Mouse (Mus musculus) E14TG2a.4 (cell line): Measurements from ENCODE around the gene Serpina6.

Experiments used
- H3K27me3 ChIP-seq: 2 replicates; pipeline ENCODE4 v1.6.1; 2014; ENCODE audit warnings: low read length, control low read depth; ENCODE audit not compliant: insufficient read depth
- H3K36me3 ChIP-seq: 2 replicates; pipeline ENCODE4 v1.6.1; 2014; ENCODE audit warnings: low read length, control low read depth; ENCODE audit not compliant: insufficient read depth
- H3K4me1 ChIP-seq: replicated peaks from 2 replicates; pipeline ENCODE4 v1.6.1; 2014; ENCODE audit warnings: low read depth, low read length, control low read depth
- H3K4me3 ChIP-seq: replicated peaks from 2 replicates; pipeline ENCODE4 v1.5.1; 2014; ENCODE audit warnings: mild to moderate bottlenecking, low read length
- H3K9me3 ChIP-seq: 2 replicates; pipeline ENCODE4 v1.6.1; 2014; ENCODE audit warnings: low read length, control low read depth
- CTCF ChIP-seq: conservative IDR thresholded peaks from 2 replicates; pipeline ENCODE4 v1.5.1; 2014; ENCODE audit warnings: low read length
- NANOG ChIP-seq: IDR thresholded peaks from 2 replicates; pipeline ENCODE4 v1.6.1; 2014; ENCODE audit warnings: borderline replicate concordance, low read length, mixed read lengths
- POU5F1 ChIP-seq: IDR thresholded peaks from 2 replicates; pipeline ENCODE4 v1.6.1; 2014; ENCODE audit warnings: low read length, borderline replicate concordance

Serpina6 gene

GRCm38 (mm10) chr12:103643336-103643735 lies 13.7 kb downstream of the Serpina6 start:
- Histone ChIP-seq H3K9me3 (no peaks in the 10 kb centered on the region), H3K4me3 (no peak overlapping the region), H3K27me3 (no peaks in the 10 kb centered on the region), H3K36me3 (no peaks in the 10 kb centered on the region), H3K4me1 (no peaks in the 10 kb centered on the region)
- TF ChIP-seq POU5F1 (no peak), CTCF (peak; percentile 100), NANOG (no peak)

- H3K27me3 ChIP-seq, result no peaks in the 10 kb centered on the region
- H3K4me1 ChIP-seq, result no peaks in the 10 kb centered on the region
- no peaks in the 10 kb centered on the region for H3K9me3 ChIP-seq
- TF ChIP-seq NANOG (no peak), CTCF (no peak), POU5F1 (no peak)
- no peak overlapping the region for H3K4me3 ChIP-seq
- H3K36me3 ChIP-seq, result no peaks in the 10 kb centered on the region
These were observed 21.2 kb downstream of the Serpina6 start for GRCm38 (mm10) chr12:103635846-103636245.

GRCm38 (mm10) chr12:103634430-103634829 lies 22.6 kb downstream of the Serpina6 start:
- Histone ChIP-seq H3K4me3 (no peak overlapping the region), H3K9me3 (no peaks in the 10 kb centered on the region), H3K4me1 (no peaks in the 10 kb centered on the region), H3K36me3 (no peaks in the 10 kb centered on the region), H3K27me3 (peaks cover 2% of the 10 kb centered on the region; the same call in 1 of the 2 replicates)
- TF ChIP-seq CTCF (no peak), POU5F1 (no peak), NANOG (no peak)

DNA sequence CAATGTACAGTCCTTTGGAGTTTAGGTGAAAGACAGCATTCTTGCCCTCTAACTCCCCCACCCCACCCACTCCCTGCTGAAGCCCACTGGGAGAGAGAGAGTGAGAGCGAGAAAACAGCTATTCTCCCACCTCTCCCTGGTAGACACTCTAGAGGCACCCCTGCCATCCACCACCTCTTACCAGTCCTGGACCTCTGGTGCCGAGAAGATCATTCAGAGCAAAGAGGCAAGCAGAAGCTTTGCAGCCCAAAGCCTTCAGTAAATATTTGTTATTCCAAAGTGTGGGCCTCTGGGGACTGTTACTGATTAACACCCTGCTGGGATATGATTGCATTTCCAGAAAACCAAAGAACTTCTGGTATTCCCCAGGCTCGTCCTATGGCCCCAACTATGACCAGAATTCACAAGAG lies 25.8 kb downstream of the Serpina6 start, which contains the start of gene Serpina10:
Gene Serpina10, minus strand, starts transcription at position 242 of the 410 bp plus-strand sequence.
- Histone ChIP-seq H3K27me3 (peaks cover 11% of the 10 kb centered on the region; the same call in 1 of the 2 replicates), H3K36me3 (no peaks in the 10 kb centered on the region), H3K4me3 (no peak within 1 kb of the TSS), H3K9me3 (no peaks in the 10 kb centered on the region; the same call in 1 of the 2 replicates), H3K4me1 (no peaks in the 10 kb centered on the region)
- no peak for TF ChIP-seq POU5F1
- TF ChIP-seq CTCF, result no peak
- no peak for TF ChIP-seq NANOG

- H3K36me3 ChIP-seq, result no peaks in the 10 kb centered on the region
- no peaks in the 10 kb centered on the region for H3K4me1 ChIP-seq
- H3K27me3 ChIP-seq, result no peaks in the 10 kb centered on the region
- peaks cover 8% of the 10 kb centered on the region for H3K9me3 ChIP-seq
- no peak overlapping the region for H3K4me3 ChIP-seq
- TF ChIP-seq NANOG (no peak), POU5F1 (no peak)
These were observed 40.2 kb downstream of the Serpina6 start for GRCm38 (mm10) chr12:103616860-103617261.

- Histone ChIP-seq H3K27me3 (no peaks in the 10 kb centered on the region), H3K4me3 (no peak overlapping the region), H3K36me3 (no peaks in the 10 kb centered on the region), H3K4me1 (no peaks in the 10 kb centered on the region), H3K9me3 (peaks cover 9% of the 10 kb centered on the region)
- no peak for TF ChIP-seq CTCF
These were observed 41.3 kb downstream of the Serpina6 start for GRCm38 (mm10) chr12:103615734-103616133.

GRCm38 (mm10) chr12:103615141-103615540 lies 41.9 kb downstream of the Serpina6 start:
- no peak overlapping the region for H3K4me3 ChIP-seq
- H3K4me1 ChIP-seq, result no peaks in the 10 kb centered on the region
- H3K36me3 ChIP-seq, result no peaks in the 10 kb centered on the region
- TF ChIP-seq NANOG (no peak), POU5F1 (no peak), CTCF (no peak)
- no peaks in the 10 kb centered on the region for H3K27me3 ChIP-seq
- peaks cover 13% of the 10 kb centered on the region for H3K9me3 ChIP-seq

DNA sequence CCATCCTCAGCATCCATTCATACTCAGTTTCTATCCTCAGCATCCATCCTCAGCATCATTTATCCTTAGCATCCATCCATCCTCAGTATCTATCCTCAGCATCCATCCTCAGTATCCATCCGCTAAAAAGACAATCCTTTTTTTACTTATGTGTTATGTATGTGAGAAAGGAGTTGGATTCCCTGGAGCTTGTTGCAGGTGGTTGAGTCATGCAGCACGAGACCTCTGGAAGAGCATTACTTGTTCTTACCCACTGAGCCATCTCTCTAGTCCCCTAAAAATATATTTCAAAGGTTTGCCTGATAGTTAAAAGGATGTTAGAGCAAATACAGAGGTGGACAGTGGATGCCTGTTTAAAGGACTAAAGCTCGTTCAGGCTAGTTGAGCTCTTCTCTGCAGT lies 55.2 kb downstream of the Serpina6 start:
- no peak overlapping the region for H3K4me3 ChIP-seq
- peaks cover 7% of the 10 kb centered on the region for H3K27me3 ChIP-seq
- H3K9me3 ChIP-seq, result no peaks in the 10 kb centered on the region
- TF ChIP-seq NANOG, result no peak
- no peak for TF ChIP-seq CTCF
- no peak for TF ChIP-seq POU5F1
- peaks cover 26% of the 10 kb centered on the region for H3K4me1 ChIP-seq
- H3K36me3 ChIP-seq, result no peaks in the 10 kb centered on the region

GRCm38 (mm10) chr12:103600364-103600763 lies 56.6 kb downstream of the Serpina6 start:
- H3K4me1 ChIP-seq, result peaks cover 26% of the 10 kb centered on the region
- TF ChIP-seq POU5F1 (no peak), NANOG (peak; percentile 91)
- peaks cover 7% of the 10 kb centered on the region for H3K27me3 ChIP-seq
- no peaks in the 10 kb centered on the region for H3K36me3 ChIP-seq
- no peaks in the 10 kb centered on the region for H3K9me3 ChIP-seq
- H3K4me3 ChIP-seq, result no peak overlapping the region

GRCm38 (mm10) chr12:103598411-103598810 lies 58.6 kb downstream of the Serpina6 start:
- Histone ChIP-seq H3K27me3 (peaks cover 7% of the 10 kb centered on the region), H3K4me1 (peaks cover 26% of the 10 kb centered on the region), H3K9me3 (no peaks in the 10 kb centered on the region), H3K4me3 (no peak overlapping the region), H3K36me3 (no peaks in the 10 kb centered on the region)
- no peak for TF ChIP-seq NANOG
- TF ChIP-seq CTCF, result no peak
- no peak for TF ChIP-seq POU5F1
